ENCODE assay signal across 18 mouse cellular contexts in genomic region chr2:126339516-126339915, GRCm38 (mm10).
DNase-seq lines count a peak whose midpoint lies in the region; TF ChIP-seq lines count a peak whose summit lies in the region.
"Had no signal": no experiment of that assay in that cellular context is flagged by ENCODE, and none has a peak within 500 bp of the region (broad histone marks: within the 10 kb centered on the region; RNA-seq: fewer than 3 reads in every experiment).

No protein-coding gene starts in this region.

- no peak overlapping the region for H3K27ac ChIP-seq in liver, adult 2 months (replicated peaks; ENCODE audit: insufficient read depth, low read depth, low read length)
- H3K27ac ChIP-seq: forebrain, embryonic 15.5 days; hindbrain, embryonic 12.5 days; liver, embryonic 13.5 days; macrophage had no signal

- no peaks in the 10 kb centered on the region for H3K79me2 ChIP-seq in liver, adult 2 months (ENCODE audit: control insufficient read depth, insufficient read depth, low read length)

- 45% methylated on average over 8 of the region's 8 CpGs for WGBS in liver, adult 2 months

- H3K9ac ChIP-seq in liver, adult 2 months (ENCODE audit: low read depth, low read length) = no peak overlapping the region
- H3K9ac ChIP-seq: forebrain, embryonic 15.5 days; hindbrain, embryonic 12.5 days; liver, embryonic 13.5 days had no signal

- peaks cover 1% of the 10 kb centered on the region; the same call in 1 of the 2 replicates for H3K4me1 ChIP-seq in liver, adult 2 months (ENCODE audit: control insufficient read depth, insufficient read depth, low read length)
- H3K4me1 ChIP-seq: forebrain, embryonic 15.5 days; hindbrain, embryonic 12.5 days; liver, embryonic 13.5 days had no signal

- H3K36me3 ChIP-seq in liver, adult 2 months (ENCODE audit: control insufficient read depth, insufficient read depth, low read length) = no peaks in the 10 kb centered on the region
- H3K36me3 ChIP-seq: forebrain, embryonic 15.5 days; hindbrain, embryonic 12.5 days; liver, embryonic 13.5 days had no signal

- H3K27me3 ChIP-seq in liver, adult 2 months (ENCODE audit: control insufficient read depth, insufficient read depth, low read length) = no peaks in the 10 kb centered on the region
- H3K27me3 ChIP-seq: forebrain, embryonic 15.5 days; hindbrain, embryonic 12.5 days; liver, embryonic 13.5 days had no signal

- DNase-seq in heart, adult 11 months = peak; percentile 96
- DNase-seq in heart, adult 8-10 months (ENCODE audit: low spot score) = no peak
- DNase-seq in liver, adult 2 months (ENCODE audit: extremely low read depth, low read depth, low spot score) = peak; percentile 48
- DNase-seq in liver = no peak
- DNase-seq in gastrocnemius, postnatal 25 days = peak; percentile 32
- peak; percentile 28 for DNase-seq in lung, postnatal 25 days (ENCODE audit: low spot score)
- DNase-seq in kidney, postnatal 14 days = no peak
- DNase-seq: cerebellum, adult 18-20 months; cerebellum, postnatal 25 days; embryo, embryonic 11 days; kidney, adult 8-10 months; kidney, postnatal 36 days; layer of hippocampus, adult 9-11 months; liver, embryonic 13.5 days; thymus, postnatal 36 days had no signal

- TF ChIP-seq CTCF in liver, adult 2 months (IDR thresholded peaks at IDR 0.05; ENCODE audit: low read depth, low read length) = no peak

- H3K4me3 ChIP-seq in liver, adult 2 months (ENCODE audit: insufficient read depth, low read depth, low read length) = no peak overlapping the region
- H3K4me3 ChIP-seq: forebrain, embryonic 15.5 days; hindbrain, embryonic 12.5 days; liver, embryonic 13.5 days had no signal

- TF ChIP-seq POLR2A in liver, adult 2 months (IDR thresholded peaks at IDR 0.05; ENCODE audit: extremely low read depth, insufficient read depth, low read length) = no peak

Comparison
In these comparisons a context has a peak if more than half of its experiments do, and no peak if none do; other contexts are left out.
1. DNase-seq: peak in heart, adult 11 months (single experiment), liver, adult 2 months (single experiment), gastrocnemius, postnatal 25 days (single experiment) and lung, postnatal 25 days (single experiment); none in heart, adult 8-10 months (single experiment), liver (single experiment) and kidney, postnatal 14 days (single experiment).